ENCODE assay signal across 13 mouse cellular contexts in genomic region chr12:28859495-28860263, GRCm38 (mm10).
DNase-seq lines count a peak whose midpoint lies in the region; ATAC-seq lines count a peak whose summit lies in the region.
"Had no signal": no experiment of that assay in that cellular context is flagged by ENCODE, and none has a peak within 500 bp of the region (broad histone marks: within the 10 kb centered on the region; RNA-seq: fewer than 3 reads in every experiment).

No protein-coding gene starts in this region.

- H3K36me3 ChIP-seq in forebrain, embryonic 10.5 days (replicated peaks), result no peaks in the 10 kb centered on the region; the same call in 1 of the 2 replicates
- H3K36me3 ChIP-seq in hindbrain, embryonic 15.5 days, result no peaks in the 10 kb centered on the region
- H3K36me3 ChIP-seq in neural tube, embryonic 13.5 days, result no peaks in the 10 kb centered on the region

- 0 out of 2 replicates have a peak overlapping the region, but pooled peaks have one; percentile 8 for H3K9ac ChIP-seq in hindbrain, embryonic 15.5 days
- H3K9ac ChIP-seq in neural tube, embryonic 13.5 days, result peak overlapping the region; percentile 38; the same call in 1 of the 2 replicates
- H3K9ac ChIP-seq: lung, embryonic 14.5 days had no signal

- no peaks in the 10 kb centered on the region for H3K27me3 ChIP-seq in forebrain, embryonic 10.5 days (ENCODE audit: poor library complexity, severe bottlenecking)
- no peaks in the 10 kb centered on the region for H3K27me3 ChIP-seq in hindbrain, embryonic 15.5 days
- H3K27me3 ChIP-seq in neural tube, embryonic 13.5 days, result no peaks in the 10 kb centered on the region

- H3K9me3 ChIP-seq in forebrain, embryonic 10.5 days, result no peaks in the 10 kb centered on the region
- H3K9me3 ChIP-seq in hindbrain, embryonic 15.5 days, result no peaks in the 10 kb centered on the region
- H3K9me3 ChIP-seq in neural tube, embryonic 13.5 days, result no peaks in the 10 kb centered on the region
- H3K9me3 ChIP-seq: limb, embryonic 10.5 days had no signal

- ATAC-seq in hindbrain, embryonic 15.5 days (ENCODE audit: low FRiP score, low read depth), result peak; percentile 88
- ATAC-seq in neural tube, embryonic 13.5 days (ENCODE audit: low read depth), result peak; percentile 83
- no peak for ATAC-seq in granulocyte monocyte progenitor cell, adult 5-6 weeks (replicated peaks; ENCODE audit: poor library complexity, severe bottlenecking)

- H3K27ac ChIP-seq in forebrain, embryonic 10.5 days, result peak overlapping the region; percentile 60
- H3K27ac ChIP-seq in hindbrain, embryonic 15.5 days (replicated peaks), result peak overlapping the region; percentile 93
- peak overlapping the region; percentile 97 for H3K27ac ChIP-seq in neural tube, embryonic 13.5 days (replicated peaks)
- H3K27ac ChIP-seq: limb, embryonic 10.5 days had no signal

- H3K4me3 ChIP-seq in forebrain, embryonic 10.5 days, result no peak overlapping the region
- H3K4me3 ChIP-seq in hindbrain, embryonic 15.5 days, result no peak overlapping the region
- no peak overlapping the region for H3K4me3 ChIP-seq in neural tube, embryonic 13.5 days
- H3K4me3 ChIP-seq: limb, embryonic 10.5 days had no signal

- peak overlapping the region; percentile 17; the same call in 1 of the 2 replicates for H3K4me2 ChIP-seq in hindbrain, embryonic 15.5 days
- no peak overlapping the region for H3K4me2 ChIP-seq in neural tube, embryonic 13.5 days
- H3K4me2 ChIP-seq: heart, embryonic 11.5 days; lung, embryonic 14.5 days had no signal

- WGBS in forebrain, embryonic 10.5 days, result 81% methylated on average over 11 of the region's 11 CpGs
- WGBS in hindbrain, embryonic 15.5 days, result 16% methylated on average over 11 of the region's 11 CpGs
- 24% methylated on average over 11 of the region's 11 CpGs for WGBS in neural tube, embryonic 13.5 days

- peak; percentile 55 for DNase-seq in layer of hippocampus, adult 9-11 months
- DNase-seq in layer of hippocampus, postnatal 36 days, result no peak
- DNase-seq in forebrain, embryonic 10.5 days (ENCODE audit: extremely low spot score, low spot score), result no peak
- no peak for DNase-seq in urinary bladder, adult 18-20 months (ENCODE audit: low spot score in 2 of 2)
- DNase-seq in spleen, postnatal 10 days (ENCODE audit: low spot score in 2 of 2), result no peak
- DNase-seq: kidney, postnatal 36 days; lung, embryonic 14.5 days; thymus, adult 2 months had no signal

- H3K4me1 ChIP-seq in forebrain, embryonic 10.5 days, result peaks cover 14% of the 10 kb centered on the region
- peaks cover 47% of the 10 kb centered on the region for H3K4me1 ChIP-seq in hindbrain, embryonic 15.5 days (replicated peaks)
- H3K4me1 ChIP-seq in neural tube, embryonic 13.5 days (replicated peaks), result peaks cover 58% of the 10 kb centered on the region
- H3K4me1 ChIP-seq: limb, embryonic 10.5 days had no signal
